Mouse (Mus musculus) liver, adult (tissue): Measurements from ENCODE around the gene Ntmt1.

Experiments used
- GATA4 ChIP-seq: IDR thresholded peaks from 2 replicates; pipeline ENCODE4 v1.6.1; 2014; ENCODE audit warnings: mild to moderate bottlenecking, low read length; ENCODE audit not compliant: insufficient replicate concordance

Gene Ntmt1

GRCm38 (mm10) chr2:30833644-30834043 is 26.0 kb downstream of the Ntmt1 start:
- no peak for TF ChIP-seq GATA4

- TF ChIP-seq GATA4, result no peak
These were observed 26.9 kb downstream of the Ntmt1 start, which contains the start of gene Prrx2 for GRCm38 (mm10) chr2:30834373-30835022. Gene Prrx2, plus strand, starts transcription at chr2:30834972.

- no peak for TF ChIP-seq GATA4
These were observed 28.8 kb downstream of the Ntmt1 start for GRCm38 (mm10) chr2:30836238-30836990.

- no peak for TF ChIP-seq GATA4
These were observed 35.0 kb downstream of the Ntmt1 start for GRCm38 (mm10) chr2:30842615-30843014.

DNA sequence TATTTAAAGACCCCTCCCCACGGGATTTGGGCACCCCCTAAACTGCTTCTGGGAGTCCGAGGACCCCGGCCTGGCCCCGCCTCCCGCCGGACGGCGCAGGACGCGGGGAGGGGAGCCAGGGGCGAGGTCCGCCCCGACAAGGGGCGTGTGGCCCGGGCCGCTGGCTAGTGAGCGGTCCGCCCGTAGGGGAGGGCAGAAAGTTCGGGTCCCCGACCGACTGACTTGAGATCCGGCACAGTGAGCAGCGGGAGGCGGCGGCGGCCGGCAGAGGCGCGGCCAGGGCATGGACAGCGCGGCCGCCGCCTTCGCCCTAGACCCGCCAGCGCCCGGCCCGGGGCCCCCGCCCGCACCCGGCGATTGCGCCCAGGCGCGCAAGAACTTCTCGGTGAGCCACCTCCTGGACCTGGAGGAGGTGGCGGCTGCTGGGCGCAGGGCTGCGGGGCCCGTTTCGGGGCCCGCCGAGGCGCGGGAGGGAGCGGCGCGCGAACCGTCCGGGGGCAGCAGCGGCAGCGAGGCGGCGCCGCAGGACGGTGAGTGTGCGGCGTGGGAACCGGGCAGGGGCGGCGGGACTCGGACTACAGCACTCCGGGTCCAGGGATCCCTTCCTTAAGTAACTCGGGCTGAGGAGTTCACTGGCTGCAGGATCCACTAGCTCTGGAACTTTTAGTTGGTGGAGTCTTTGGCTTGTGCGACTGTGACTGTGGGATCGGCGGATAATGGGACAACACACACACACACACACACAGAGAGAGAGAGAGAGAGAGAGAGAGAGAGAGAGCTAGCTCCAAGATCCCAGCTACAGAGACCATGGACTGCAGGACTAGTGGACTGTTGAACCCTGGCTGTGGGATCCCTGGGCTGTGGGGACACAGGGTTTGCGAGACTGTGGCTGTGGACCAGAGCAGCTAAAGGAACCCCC is 37.8 kb downstream of the Ntmt1 start:
- TF ChIP-seq GATA4, result no peak

DNA sequence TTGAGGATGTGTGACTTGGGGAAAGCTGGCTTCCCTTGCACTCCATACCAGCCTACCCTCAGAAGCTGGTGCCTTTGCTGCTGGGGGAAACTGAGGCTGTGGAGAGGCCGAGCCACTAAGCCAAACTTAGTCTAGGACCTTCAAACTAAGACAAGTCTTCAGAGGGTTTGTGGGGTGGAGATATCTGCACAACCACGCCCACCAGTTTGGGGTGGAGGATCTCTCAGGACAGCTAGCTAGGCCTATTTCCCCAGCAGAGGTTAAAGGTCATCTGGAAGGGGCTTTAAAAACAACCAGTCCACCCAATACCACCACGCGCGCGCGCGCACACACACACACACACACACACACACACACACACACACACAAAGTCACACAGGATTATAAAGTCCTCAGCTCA is 38.6 kb downstream of the Ntmt1 start:
- no peak for TF ChIP-seq GATA4

DNA sequence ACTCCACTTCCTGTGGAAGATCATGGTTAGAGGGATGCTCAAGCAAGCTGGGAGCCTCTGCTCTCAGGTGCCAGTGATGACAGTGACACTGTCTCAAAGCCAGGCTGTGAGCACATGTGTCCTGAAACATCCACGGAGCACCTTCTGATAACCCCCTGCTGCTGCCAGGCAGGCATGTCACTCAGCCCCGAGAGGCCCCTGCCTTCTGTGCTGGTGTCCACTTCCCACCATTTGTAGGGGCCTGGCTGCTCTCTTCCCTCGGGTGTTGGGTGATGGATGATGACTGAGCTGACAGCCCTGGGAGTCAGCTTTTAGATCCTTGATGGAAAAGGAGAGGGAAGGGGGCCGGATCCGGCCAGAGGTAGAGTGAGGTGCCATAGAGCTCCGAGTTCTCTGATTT is 39.1 kb downstream of the Ntmt1 start:
- no peak for TF ChIP-seq GATA4

DNA sequence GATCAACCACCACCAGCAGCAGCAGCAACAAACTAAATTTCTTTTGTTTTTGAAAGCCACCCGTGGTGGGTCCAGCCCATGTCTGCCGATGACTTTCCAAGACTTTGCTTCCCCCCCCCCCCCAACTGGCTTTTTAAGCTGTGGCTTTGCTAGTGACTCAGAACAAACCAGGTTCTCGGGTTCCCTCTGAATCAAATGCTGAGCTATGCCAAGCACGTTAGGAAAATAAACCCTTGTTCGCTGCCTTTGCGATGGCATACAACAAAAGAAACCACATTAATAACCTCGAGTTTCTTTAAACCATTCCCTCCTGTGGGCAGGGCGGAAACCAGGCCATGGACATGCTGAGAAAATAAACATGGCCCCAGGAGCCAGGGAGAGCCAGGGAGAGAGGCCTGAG is 40.6 kb downstream of the Ntmt1 start:
- no peak for TF ChIP-seq GATA4

DNA sequence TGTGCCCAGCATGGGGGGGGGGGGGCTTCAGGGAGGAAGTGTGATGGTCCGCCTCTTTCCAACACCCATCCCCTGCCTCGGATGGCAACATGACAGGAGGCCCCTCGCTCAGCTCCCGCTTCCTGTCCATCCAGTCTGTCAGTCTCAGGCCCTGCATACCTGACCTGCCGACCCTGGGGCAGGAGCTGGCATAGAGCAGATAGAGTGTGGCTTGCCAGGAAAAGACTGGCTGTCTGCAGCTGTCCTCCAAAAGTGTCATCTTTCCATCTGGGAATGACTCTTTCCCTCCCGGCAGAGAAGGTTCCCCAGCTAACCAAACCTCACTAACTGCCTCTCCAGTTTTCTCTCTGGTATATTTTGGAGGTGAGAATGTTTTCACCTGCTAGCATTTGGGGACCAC is 43.0 kb downstream of the Ntmt1 start:
- no peak for TF ChIP-seq GATA4

DNA sequence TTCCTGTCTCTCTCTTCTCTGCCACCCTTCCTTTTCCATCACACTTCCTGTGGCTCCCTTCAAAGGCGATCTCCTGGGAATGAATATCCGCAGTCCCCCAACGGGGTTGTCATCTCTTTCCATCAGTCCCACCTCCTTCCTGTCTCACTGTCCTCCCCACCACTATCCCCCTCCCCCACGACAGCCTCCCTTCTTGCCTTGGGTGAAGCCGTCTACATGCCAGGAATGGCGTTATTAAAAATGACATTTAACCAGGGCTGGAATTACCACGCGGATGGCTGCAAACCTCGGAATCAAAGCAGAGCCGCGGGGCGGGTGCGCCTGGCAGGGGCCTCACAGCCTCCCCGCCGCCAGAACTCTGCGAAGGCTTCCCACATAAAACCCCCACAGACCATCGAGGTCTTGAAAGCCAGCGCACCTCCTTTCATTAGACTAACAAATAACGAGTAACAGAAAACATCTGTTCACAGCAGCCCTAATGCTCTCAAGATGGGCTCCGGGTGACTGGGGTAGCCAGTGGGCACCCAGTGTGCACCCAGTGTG is 45.2 kb downstream of the Ntmt1 start:
- no peak for TF ChIP-seq GATA4

- no peak for TF ChIP-seq GATA4
These were observed 49.5 kb downstream of the Ntmt1 start for GRCm38 (mm10) chr2:30857076-30857475.

- no peak for TF ChIP-seq GATA4
These were observed 52.2 kb downstream of the Ntmt1 start for GRCm38 (mm10) chr2:30859782-30860181.

GRCm38 (mm10) chr2:30862081-30862480 is 54.5 kb downstream of the Ntmt1 start:
- no peak for TF ChIP-seq GATA4

- no peak for TF ChIP-seq GATA4
These were observed 55.9 kb downstream of the Ntmt1 start for GRCm38 (mm10) chr2:30863574-30863973.

- TF ChIP-seq GATA4, result no peak
These were observed 57.3 kb downstream of the Ntmt1 start for GRCm38 (mm10) chr2:30864968-30865381.
